Mouse (Mus musculus): Measurements from ENCODE around the gene Pde3a.

The Pde3a gene

DNA sequence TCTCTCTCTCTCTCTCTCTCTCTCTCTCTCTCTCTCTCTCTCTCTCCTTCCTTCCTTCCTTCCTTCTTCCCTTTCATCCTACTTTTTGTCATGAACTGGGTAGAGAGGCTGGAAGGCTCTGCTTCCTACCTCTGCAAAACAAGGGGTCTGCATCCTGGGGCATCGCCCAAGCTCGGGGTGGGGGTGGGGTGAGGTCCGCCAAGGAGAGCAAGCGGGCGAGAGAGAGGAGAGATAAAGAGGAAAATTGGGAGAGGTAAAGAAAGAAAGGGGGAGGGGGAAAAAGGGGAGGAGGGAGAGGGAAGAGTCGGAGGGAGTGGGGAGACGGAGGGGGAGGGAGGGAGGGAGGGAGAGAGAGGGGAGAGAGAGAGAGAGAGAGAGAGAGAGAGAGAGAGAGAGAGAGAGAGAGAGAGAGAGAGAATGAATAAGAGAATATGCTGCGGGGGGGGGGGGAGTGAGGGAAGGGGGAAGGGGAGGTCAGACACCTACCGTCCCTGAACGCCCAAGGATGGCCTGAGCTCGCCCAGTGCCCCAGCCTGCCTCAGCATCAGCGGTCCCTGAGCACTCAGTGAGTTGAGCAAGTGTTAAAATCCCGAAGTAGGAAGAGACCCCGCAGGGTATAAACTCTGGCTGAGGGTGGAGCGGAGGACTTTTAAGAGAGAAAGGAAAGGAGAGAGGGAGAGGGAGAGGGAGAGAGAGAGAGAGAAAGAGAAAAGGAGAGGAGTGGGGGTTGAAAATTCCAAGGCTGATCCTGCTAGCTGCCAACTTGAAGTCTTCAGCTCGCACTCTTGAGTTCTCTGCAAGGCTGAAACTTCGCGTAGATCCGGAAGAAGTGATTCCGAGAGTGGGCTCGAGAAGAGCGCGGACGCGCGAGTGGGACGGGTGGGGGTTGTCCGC lies at the start of gene Pde3a:
Pde3a (plus strand) TSS at position 579 of the 894 bp plus-strand sequence.
- DNase-seq = no peak

DNA sequence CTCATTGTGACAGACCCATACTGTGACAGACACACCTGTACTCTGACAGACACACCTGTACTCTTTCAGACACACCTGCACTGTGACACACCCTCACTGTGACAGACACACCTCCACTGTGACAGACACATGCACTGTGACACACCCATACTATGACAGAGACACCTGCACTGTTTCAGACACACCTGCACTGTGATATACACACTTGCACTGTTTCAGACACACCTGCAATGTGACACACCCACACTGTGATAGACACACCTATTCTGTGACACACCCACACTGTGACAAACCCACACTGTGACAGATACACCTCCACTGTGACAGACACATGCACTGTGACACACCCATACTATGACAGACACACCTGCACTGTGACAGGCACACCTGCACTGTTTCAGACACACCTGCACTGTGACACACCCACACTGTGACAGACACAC lies 48.9 kb upstream of the Pde3a start:
- no peak for DNase-seq

DNA sequence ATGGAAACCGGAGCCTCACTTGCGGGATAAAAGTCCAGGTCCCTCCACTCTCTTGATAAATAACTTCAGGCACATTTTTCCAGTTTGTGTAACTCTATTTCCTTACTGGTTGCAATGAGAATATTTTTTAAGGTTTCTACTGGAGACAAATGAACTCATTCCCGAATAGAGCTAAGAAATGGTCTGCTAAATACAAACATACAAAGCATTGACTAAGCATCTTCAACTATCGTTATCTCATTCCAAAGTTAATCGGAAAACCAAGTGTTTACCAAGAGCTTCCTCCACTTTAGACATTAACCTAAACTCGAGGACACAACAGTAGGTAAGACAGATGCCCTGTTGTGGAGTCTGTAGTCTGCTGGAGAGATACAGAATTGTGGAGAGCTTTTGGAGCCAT lies 41.5 kb upstream of the Pde3a start:
- DNase-seq = no peak

DNA sequence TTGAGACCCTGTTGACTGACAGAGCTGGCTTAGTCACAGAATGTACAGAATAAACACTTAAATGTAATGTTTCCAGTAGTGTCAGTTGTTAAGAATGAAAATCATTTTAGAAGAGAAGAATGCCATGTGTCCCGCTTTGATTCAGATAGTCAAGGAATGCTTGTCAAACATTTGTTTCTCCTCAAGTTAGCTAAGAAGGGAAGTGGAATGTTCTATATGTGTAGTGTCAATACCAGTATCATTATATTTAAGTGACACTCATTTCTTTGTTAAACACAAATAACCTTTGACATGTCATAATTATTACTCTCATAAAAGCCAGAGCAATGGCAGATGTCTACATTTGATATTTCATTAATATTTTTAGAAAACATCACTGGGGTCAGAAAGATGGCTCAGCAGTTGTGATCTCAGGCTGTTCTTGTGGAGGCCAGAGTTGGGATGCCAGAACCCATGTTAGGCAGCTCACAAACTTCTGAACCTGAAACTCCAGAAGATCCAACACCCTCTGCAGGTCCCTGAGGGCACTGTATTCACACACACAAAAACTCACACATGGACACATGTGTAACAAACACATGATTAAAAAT lies 40.7 kb upstream of the Pde3a start:
- DNase-seq = no peak

DNA sequence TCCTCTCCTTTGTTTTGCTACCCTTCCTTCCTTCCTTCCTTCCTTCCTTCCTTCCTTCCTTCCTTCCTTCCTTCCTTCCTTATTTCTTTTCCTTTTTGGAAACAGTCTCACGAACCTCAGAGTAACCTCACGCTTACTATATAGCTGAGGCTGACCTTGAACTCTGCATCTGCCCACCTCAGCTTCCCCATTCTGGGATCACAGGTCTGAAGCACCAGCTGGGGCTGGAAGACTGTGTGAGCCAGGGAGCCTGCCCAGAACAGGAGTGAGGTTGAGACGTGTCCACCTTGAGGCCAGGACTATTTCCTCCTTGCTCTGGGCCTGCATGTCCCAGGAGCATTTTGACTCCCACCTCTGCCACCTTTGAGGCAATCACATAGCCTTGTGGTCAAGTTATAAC lies 39.0 kb upstream of the Pde3a start:
- DNase-seq = no peak

DNA sequence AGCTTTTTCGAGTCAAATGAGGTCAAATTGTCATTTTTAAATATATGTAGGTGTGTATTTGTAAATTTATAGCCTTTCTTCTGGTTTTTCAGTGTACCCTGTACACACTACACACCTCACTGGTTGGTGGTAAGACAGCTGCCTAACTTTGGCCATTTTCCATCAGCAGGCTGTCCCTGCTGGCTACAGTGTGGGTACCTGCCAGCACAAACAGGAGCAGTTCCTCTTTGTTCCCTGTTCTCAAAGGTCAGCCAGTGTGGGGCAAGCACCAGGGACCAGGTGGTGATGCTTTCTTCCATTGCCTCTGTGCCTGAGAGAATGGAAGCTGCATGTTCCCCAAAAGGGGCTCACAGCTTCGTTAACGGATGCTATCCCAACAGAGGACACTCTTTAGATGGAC lies 28.0 kb upstream of the Pde3a start:
- DNase-seq = no peak

DNA sequence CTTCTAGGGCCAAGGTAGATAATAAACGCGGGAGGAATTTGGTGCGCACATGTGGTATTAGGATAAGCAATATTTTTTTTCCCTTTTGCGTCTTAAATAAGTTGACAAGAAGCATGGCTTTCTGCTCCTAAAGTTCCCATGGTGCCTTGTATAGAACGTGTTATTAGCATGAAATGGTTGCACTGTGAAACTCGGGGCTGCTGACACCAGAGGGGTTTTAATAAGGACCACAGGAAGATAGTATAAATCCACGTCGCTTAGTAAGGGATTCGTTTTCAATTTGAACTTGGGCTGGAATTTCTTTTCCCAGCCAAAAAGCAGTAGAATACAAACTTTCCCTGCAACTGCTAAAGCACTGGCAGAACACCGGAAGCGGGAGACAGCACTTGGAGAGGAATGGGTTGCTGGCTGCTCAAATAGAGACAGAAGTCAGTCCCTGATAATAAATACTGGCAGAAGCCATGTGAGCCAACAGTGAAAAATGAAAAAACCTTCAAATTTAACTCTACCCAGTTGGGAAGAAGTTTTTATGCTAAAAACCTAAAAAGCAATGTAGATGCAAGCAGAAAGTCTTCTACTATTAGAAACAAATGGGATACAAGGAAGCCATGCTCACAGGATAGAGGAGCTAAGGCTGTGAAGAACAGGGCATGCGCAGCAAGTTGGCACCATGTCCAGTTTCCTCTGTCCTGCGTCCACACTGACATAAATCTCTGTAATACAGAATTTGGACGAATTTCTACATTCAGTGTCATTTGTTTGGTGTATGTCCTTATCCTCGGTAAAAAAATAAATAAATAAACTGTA lies 22.0 kb upstream of the Pde3a start:
- peak; percentile 5 for DNase-seq

DNA sequence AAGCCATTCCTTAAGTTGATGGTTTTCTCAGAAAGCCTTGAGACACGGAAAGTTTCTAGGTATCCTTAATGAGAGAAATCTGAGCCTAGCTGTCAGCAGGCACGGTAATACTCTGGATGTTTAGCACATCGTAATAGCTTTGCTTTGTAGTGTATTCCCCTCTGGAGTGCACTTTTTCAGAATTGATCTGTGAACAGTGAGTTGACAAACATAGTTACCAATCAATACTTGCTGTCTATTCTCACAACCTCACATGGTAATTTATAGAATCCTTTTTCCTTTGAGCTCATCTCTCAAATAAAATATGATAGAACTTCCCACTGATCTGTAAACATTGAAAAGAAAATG lies 21.4 kb upstream of the Pde3a start:
- no peak for DNase-seq

DNA sequence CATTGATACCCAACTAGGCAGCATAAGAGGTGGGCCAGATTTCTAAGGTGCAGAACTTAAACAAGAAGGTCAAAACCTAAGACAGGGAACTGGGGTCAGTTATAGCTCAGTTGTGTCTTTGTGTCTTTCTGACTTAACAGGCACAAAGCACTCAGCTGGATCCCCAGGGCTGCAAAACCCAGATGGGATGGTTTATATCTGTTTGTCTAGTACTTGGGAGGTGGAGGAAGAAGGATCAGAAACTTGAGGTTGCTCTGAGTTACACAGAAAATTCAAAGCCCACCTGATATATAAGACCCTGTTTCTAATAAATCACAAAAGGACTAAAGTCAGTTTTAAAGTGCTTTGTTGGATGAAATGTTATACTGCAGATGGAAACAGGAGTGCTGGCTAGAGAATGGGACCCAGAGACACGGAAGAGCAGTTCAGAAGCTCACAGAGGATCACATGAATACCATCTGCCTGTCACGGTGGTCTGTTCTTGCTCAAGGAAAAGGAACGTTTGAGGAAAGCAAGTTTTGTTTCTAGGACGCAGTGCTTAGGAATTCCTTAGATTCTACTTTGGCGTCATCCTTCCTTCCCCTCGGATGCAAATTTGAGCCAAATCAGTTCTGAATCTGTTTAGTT lies 16.2 kb upstream of the Pde3a start:
- DNase-seq = no peak

DNA sequence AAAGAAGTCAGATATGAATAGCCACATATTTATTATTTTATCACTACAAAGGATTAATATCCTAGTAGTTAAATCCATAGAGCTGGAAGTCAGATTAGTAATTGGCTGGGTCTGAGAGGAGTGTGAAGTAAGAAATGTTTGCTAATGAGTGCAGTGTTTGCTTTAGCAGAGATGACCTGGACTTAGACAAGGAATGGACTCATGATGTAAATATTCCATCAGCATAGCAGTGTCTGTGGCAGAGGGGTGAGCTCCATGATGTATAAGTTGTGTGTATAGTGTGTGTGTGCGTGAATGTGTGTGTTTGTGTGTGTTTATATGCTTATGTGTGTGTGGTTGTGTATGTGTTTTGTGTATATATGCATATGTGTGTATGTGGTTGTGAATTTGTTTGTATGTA lies 7.3 kb upstream of the Pde3a start:
- no peak for DNase-seq

DNA sequence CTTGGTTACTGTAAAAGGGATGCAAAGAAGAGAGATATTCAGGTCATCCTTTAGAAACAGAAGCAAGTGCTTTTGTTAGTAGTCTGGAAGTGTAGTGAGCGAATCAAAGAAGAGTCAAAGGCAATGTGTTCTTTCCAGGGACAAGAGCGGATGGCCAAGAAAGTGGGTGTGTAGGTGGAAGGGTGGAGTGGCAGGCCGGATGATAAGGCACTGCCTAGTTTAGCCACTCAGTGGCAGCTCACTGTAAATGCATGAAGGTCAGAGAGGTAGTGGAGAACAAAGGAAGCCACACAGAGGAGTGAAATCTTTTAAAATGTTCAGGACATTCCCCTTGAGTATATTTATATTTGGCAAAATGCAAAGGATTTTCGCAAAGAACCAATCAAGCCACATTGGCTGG lies 4.0 kb upstream of the Pde3a start:
- no peak for DNase-seq

DNA sequence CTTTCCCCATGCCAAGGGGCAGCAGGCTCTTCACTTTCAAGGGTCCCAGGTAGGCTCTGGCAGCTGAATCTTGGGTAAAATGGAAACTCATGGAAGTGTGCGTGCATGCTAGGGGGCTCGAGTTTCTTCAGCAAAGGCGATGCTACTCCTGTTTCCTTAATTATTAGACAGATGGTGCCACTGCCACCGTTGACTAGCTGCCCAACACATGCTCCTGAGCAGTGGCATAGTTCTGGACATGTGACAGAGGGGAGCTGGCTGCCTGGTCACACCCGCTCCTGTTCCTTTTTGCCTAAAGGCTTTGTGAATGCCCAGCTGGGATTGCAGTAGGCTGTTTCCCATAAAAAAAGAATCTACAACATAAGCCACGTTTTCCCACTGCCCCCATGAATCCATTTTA lies 2.7 kb upstream of the Pde3a start:
- DNase-seq = no peak

DNA sequence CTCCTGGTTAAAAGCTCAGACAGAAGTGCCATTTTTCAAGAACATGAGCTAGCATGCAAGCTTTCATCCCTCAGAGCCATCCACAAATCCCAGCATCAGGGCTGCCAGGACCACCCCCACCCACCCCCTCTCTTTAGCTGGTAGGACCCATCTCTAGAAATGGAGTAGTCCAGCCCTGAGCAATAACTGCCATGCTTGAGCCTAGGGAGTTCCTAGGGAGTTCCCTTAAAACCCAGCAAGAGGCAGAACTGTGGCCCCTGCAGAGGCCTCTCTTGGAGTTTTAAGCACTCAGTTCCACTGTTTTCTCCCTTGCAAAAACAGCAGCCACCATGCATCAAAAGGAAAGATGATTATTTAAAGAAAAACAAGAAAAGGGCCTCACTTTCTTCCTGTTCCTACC lies 988 bp upstream of the Pde3a start:
- no peak for DNase-seq

DNA sequence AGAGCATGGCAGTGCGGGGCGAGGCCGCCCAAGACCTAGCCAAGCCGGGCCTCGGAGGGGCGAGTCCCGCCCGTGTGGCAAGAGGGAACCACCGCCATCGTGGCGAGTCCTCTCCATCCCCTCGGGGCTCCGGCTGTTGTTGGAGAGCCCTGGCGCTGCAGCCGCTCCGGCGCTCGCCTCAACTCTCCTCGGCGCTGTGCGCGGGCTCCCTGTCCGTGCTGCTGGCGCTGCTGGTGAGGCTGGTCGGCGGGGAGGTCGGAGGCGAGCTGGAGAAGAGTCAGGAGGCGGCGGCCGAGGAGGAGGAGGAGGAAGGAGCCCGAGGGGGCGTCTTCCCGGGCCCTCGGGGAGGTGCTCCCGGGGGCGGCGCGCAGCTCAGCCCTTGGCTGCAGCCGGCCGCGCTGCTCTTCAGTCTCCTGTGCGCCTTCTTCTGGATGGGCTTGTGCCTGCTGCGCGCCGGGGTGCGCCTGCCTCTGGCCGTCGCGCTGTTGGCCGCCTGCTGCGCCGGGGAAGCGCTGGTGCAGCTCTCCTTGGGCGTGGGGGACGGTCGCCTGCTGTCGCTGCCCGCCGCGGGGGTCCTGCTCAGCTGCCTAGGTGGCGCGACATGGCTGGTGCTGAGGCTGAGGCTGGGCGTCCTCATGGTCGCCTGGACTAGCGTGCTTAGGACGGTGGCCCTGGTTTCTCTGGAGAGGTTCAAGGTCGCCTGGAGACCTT lies 671 bp downstream of the Pde3a start:
- peak; percentile 22 for DNase-seq

DNA sequence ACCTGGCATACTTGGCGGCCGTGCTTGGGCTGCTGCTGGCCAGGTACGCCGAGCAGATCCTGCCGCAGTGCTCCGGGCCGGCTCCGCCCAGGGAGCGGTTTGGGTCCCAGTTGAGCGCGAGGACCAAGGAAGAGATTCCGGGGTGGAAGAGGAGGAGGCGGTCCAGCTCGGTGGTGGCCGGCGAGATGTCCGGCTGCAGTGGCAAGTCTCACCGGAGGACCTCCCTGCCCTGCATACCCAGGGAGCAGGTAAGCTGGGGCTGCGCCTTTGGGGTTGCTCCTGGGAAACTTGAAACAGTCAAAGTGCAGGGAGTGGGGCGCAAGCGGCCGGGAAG lies 1.2 kb downstream of the Pde3a start:
- DNase-seq = no peak

DNA sequence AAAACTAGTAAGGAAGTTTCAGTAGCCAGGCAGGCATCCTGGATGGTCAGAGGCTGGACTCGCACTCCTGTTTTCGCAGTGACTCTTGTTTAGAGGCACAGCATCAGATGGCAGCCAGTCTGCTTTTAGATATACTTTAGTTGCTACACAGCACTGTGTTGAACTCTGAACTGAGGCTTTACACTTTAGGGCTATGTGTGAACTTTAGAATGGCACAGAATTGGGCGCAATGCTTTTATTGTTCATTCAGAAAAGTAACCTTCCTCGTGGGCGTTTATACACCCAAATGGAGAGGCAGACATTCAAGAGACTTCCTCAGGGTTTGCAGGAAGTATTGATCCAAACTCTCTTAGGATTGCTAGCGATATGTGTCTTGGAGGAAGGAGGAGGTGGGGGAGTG lies 1.9 kb downstream of the Pde3a start:
- no peak for DNase-seq

DNA sequence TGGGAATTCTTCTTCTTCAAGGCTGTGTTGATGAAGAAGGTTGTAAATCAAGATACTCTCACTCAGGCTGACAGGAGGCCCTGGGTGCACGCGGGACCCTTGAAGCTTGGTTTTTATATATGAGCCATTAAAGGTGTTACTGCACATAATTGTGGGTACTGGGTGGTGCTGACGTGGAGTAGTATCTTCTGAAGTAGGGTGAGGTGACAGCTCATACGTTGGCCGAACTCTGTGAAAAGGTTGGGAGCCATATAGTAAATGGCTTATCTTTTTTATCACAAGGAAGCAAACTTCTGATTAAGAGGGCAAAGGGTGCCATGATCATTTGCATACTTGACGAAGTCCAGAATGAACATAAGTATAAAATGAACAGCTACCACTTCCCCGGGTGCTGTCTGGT lies 3.5 kb downstream of the Pde3a start:
- no peak for DNase-seq

DNA sequence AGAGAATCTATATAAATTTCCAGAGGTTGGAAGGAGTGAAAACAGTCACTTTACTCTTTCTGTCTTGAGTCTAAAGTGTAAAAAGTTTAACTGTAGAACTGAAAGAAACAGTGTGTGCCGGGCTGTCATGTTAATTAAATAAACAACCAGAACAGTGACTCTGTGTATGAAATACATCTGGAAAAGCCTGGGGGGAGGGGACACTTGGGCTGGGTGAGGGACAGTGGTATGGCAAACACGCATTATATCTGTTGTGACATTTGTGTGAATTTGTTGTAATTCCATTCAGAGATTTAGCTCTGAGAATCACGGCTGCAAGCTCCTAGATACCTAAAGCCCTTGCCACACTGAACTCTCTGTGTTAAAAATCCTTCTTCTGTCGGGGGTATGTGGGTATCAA lies 5.9 kb downstream of the Pde3a start:
- no peak for DNase-seq

DNA sequence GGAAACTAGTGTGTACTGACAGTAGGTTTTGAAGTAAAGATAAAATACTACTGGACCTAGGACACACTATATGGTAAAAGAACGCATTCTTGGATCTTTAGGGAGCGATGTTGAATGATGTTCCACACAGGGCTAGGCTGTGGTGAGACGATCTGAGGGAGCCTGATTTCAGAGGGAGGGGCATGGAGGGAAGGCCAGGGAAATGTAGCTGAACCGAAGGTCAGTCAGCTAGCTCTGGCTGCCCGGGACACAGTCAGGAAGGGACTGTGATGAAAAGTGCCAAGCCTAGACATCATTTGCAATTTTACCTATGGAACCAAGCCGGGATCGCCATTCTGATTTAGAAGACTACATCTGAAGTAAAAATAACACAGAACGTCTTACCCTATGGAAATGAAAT lies 7.8 kb downstream of the Pde3a start:
- DNase-seq = no peak

DNA sequence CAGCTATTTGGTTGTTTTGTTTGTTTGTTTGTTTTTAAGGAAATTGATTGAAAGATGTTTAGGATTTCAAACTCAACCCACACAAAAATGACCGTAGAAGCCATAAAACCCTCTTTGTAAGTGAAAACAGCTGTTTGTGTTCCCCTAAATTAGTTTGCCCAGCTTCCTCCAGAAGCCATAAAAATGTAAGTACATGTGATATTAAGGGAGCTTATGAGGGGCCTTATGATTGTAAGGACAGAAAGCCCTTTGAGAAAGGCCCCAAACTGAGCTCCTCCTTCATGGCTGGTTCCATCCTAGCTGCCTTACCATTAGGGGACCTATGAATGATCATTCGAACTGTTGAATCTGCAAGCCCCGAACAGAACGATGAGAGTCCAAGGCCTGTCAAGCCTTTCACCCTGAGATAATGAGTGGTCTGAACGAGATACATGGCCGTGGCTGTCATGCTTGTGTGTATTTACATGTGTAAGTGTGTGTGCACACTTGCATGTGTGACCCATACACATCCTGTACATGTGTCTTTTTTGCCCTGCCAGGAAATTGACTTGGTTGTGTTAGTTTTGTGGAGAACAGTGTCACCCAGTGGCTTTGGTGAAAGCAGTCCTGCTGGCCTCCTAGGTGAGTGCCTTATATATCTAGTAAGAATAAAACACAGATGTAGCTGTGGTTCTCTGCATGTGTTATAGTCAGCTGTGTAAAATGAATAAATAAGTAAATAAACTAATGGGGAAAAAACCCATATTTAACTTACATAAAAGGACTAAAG lies 8.5 kb downstream of the Pde3a start:
- no peak for DNase-seq

DNA sequence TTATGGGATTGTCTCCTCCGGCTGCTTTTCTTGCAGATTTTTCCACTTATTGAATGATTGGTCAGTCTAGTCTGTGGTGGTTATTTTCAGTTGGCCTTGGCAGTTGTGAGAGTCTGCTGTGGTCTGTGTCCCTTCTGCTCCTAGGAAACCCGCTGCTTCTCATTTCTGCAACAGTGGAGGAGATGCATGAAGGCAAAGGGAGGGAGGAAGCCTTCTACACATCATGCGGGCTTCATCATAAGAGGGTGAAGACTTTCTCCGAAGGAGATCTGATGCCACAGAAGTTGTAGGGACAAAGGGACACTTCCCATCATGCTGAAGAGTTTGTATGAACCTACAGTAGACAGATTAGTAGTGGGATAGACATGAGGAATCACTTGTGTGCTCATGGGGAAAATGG lies 16.2 kb downstream of the Pde3a start:
- no peak for DNase-seq

DNA sequence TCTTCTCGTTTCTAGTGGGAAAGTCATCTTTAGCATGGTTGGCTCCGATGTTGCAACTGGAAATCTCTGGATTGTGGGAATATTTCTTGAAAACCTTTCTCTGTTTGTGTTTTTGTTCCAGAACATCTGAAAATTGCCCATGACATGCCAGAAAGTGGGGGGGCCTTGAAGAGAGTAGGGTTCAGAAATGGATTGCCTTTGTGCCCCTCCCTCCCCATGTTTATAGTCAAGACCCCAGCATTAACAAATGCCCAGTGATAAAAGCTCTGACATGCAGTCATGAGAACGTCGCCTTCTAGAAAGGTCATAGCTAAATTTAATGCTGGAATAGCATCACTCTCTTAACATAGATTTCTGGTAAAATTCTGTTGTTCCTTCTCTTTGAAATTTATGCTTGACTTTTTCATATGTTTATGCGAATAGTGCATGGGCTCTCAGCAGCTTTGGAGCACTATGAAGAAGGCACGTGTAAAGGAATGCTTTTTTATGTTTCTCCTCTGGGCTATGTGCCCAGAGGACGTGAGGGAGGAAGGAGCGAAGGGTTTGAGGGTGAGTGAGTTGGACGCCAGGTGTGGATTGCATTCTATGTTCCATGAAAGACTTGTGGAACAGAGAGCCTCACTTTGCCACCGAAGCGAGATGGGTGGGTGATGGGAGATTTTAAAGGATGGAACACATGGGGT lies 19.0 kb downstream of the Pde3a start:
- no peak for DNase-seq
